In the genomic region with DNA sequence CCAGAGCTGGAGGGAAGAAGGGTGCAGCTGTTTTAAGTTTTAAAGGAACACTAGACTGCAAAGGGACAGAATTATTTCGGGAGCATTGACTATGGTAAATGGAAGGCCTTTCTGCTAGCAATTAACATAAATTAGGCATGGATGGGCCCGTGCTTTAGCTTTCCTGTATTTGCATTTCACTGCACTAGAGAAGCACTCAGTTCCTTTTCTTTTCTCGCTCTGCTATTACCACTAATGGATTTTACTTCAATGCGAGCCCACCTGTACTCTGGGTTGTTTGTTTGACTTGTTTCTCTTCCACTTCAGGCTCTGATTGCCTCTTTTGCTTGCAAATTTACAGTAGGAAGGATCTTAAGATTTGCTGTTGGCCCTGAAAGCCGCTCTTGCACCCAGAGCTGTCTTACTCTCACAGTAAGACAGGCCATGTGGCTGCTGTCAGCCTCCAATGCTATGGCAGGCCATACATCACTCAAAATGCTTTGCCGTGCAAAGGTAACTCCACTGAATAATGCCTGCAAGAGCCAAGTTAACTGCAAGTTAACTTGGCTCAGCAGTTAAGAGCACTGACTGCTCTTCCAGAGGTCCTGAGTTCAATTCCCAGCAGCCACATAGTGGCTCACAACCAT, we compare ENCODE assay signal across 15 mouse cellular contexts. TPM values are rescaled to one million over a fixed set of nuclear protein-coding genes. Genes with fewer than 3 reads are reported as not detected.
A peak's percentile ranks its signal among the peaks of the same experiment; 100 is the strongest.
DNase-seq lines count a peak whose midpoint lies in the region; ATAC-seq lines count a peak whose summit lies in the region.
"Had no signal": no experiment of that assay in that cellular context is flagged by ENCODE, and none has a peak within 500 bp of the region (broad histone marks: within the 10 kb centered on the region; RNA-seq: fewer than 3 reads in every experiment).

No protein-coding gene starts in this region.

- no peak overlapping the region for H3K4me3 ChIP-seq in embryonic facial prominence, embryonic 11.5 days (ENCODE audit: low read depth, low read length)
- no peak overlapping the region for H3K4me3 ChIP-seq in embryonic facial prominence, embryonic 10.5 days
- no peak overlapping the region for H3K4me3 ChIP-seq in embryonic facial prominence, embryonic 14.5 days (ENCODE audit: low read depth, low read length)
- H3K4me3 ChIP-seq in hindbrain, embryonic 15.5 days = no peak overlapping the region

- WGBS in embryonic facial prominence, embryonic 11.5 days = 42% methylated on average over 6 of the region's 6 CpGs
- 49% methylated on average over 6 of the region's 6 CpGs for WGBS in embryonic facial prominence, embryonic 10.5 days
- WGBS in embryonic facial prominence, embryonic 14.5 days = 42% methylated on average over 6 of the region's 6 CpGs
- WGBS in hindbrain, embryonic 15.5 days = 28% methylated on average over 6 of the region's 6 CpGs

- no peaks in the 10 kb centered on the region for H3K9me3 ChIP-seq in embryonic facial prominence, embryonic 11.5 days (replicated peaks; ENCODE audit: control insufficient read depth, low read length)
- no peaks in the 10 kb centered on the region for H3K9me3 ChIP-seq in embryonic facial prominence, embryonic 10.5 days
- H3K9me3 ChIP-seq in embryonic facial prominence, embryonic 14.5 days (ENCODE audit: control insufficient read depth, low read length) = no peaks in the 10 kb centered on the region
- H3K9me3 ChIP-seq in hindbrain, embryonic 15.5 days = no peaks in the 10 kb centered on the region
- H3K9me3 ChIP-seq: G1E had no signal

- no peaks in the 10 kb centered on the region for H3K27me3 ChIP-seq in embryonic facial prominence, embryonic 11.5 days (ENCODE audit: control insufficient read depth, insufficient read depth, low read length)
- H3K27me3 ChIP-seq in embryonic facial prominence, embryonic 10.5 days (replicated peaks; ENCODE audit: low read depth, poor library complexity, severe bottlenecking) = no peaks in the 10 kb centered on the region
- no peaks in the 10 kb centered on the region for H3K27me3 ChIP-seq in embryonic facial prominence, embryonic 14.5 days (replicated peaks; ENCODE audit: control insufficient read depth, insufficient read depth, low read length)
- no peaks in the 10 kb centered on the region for H3K27me3 ChIP-seq in hindbrain, embryonic 15.5 days

- H3K9ac ChIP-seq in embryonic facial prominence, embryonic 11.5 days (replicated peaks; ENCODE audit: low read length) = no peak overlapping the region
- H3K9ac ChIP-seq in embryonic facial prominence, embryonic 14.5 days (ENCODE audit: low read depth, low read length) = no peak overlapping the region
- H3K9ac ChIP-seq in hindbrain, embryonic 15.5 days = no peak overlapping the region

- no peaks in the 10 kb centered on the region for H3K36me3 ChIP-seq in embryonic facial prominence, embryonic 11.5 days (replicated peaks; ENCODE audit: control insufficient read depth, insufficient read depth, low read depth, low read length)
- peaks cover 53% of the 10 kb centered on the region for H3K36me3 ChIP-seq in embryonic facial prominence, embryonic 10.5 days (replicated peaks)
- H3K36me3 ChIP-seq in embryonic facial prominence, embryonic 14.5 days (ENCODE audit: control insufficient read depth, insufficient read depth, low read length) = peaks cover 20% of the 10 kb centered on the region; the same call in 1 of the 2 replicates
- H3K36me3 ChIP-seq in hindbrain, embryonic 15.5 days = no peaks in the 10 kb centered on the region
- H3K36me3 ChIP-seq: G1E had no signal

- H3K27ac ChIP-seq in embryonic facial prominence, embryonic 11.5 days (replicated peaks; ENCODE audit: low read depth, low read length) = 0 out of 2 replicates have a peak overlapping the region, but pooled peaks have one; percentile 10
- no peak overlapping the region for H3K27ac ChIP-seq in embryonic facial prominence, embryonic 10.5 days (replicated peaks)
- H3K27ac ChIP-seq in embryonic facial prominence, embryonic 14.5 days (replicated peaks; ENCODE audit: low read depth, low read length) = peak overlapping the region; percentile 54; the same call in 1 of the 2 replicates
- H3K27ac ChIP-seq in hindbrain, embryonic 15.5 days (replicated peaks) = 0 out of 2 replicates have a peak overlapping the region, but pooled peaks have one; percentile 31

- H3K4me2 ChIP-seq in embryonic facial prominence, embryonic 11.5 days (ENCODE audit: low read depth, low read length) = no peak overlapping the region
- no peak overlapping the region for H3K4me2 ChIP-seq in embryonic facial prominence, embryonic 14.5 days (ENCODE audit: low read depth, low read length)
- H3K4me2 ChIP-seq in hindbrain, embryonic 15.5 days = no peak overlapping the region

- DNase-seq in embryonic facial prominence, embryonic 11.5 days (ENCODE audit: low spot score) = no peak
- DNase-seq in embryonic facial prominence, embryonic 10.5 days (ENCODE audit: low spot score) = no peak
- DNase-seq in A20 (ENCODE audit: low read depth, low spot score) (peak; percentile 85), MN1 (ENCODE audit: low spot score) (no peak)
- peak; percentile 9 for DNase-seq in embryonic facial prominence, embryonic 14.5 days (ENCODE audit: low spot score)
- no peak for DNase-seq in urinary bladder, postnatal 14 days (ENCODE audit: low spot score)
- no peak for DNase-seq in left cerebral cortex, postnatal 14 days (ENCODE audit: low spot score in 2 of 2)
- DNase-seq: cerebellum, postnatal 14 days; heart, postnatal 36 days; kidney, adult 18-20 months; kidney, postnatal 4 days; liver had no signal

- H3K4me1 ChIP-seq in embryonic facial prominence, embryonic 11.5 days (ENCODE audit: control insufficient read depth, insufficient read depth, low read length) = no peaks in the 10 kb centered on the region
- peaks cover 48% of the 10 kb centered on the region for H3K4me1 ChIP-seq in embryonic facial prominence, embryonic 10.5 days
- peaks cover 45% of the 10 kb centered on the region for H3K4me1 ChIP-seq in embryonic facial prominence, embryonic 14.5 days (ENCODE audit: control insufficient read depth, insufficient read depth, low read length)
- peaks cover 28% of the 10 kb centered on the region for H3K4me1 ChIP-seq in hindbrain, embryonic 15.5 days (replicated peaks)

- intact Hi-C loops in left cerebral cortex, postnatal 14 days (cut with DNase I) = no loop called here

- ATAC-seq in embryonic facial prominence, embryonic 11.5 days (replicated peaks; ENCODE audit: insufficient number of reproducible peaks, low FRiP score, low TSS enrichment, low read depth) = no peak
- no peak for ATAC-seq in embryonic facial prominence, embryonic 14.5 days (ENCODE audit: low read depth)
- ATAC-seq in hindbrain, embryonic 15.5 days (ENCODE audit: low FRiP score, low read depth) = no peak

RNA-seq across cellular contexts. Expression of a gene that starts 13.1 kb away (rescaled TPM):
- not detected in 2 replicates for polyA plus RNA-seq in embryonic facial prominence, embryonic 11.5 days (2014; fragmentation: Nextera tagmentation; extraction: Ambion mirVana)
- polyA plus RNA-seq in embryonic facial prominence, embryonic 10.5 days (2016; fragmentation: Nextera tagmentation; extraction: Ambion mirVana) = not detected in 2 replicates
- not detected in 2 replicates for polyA plus RNA-seq in embryonic facial prominence, embryonic 14.5 days (2014; fragmentation: Nextera tagmentation; extraction: Ambion mirVana)
- polyA plus RNA-seq in hindbrain, embryonic 15.5 days (2015; fragmentation: Nextera tagmentation; extraction: Ambion mirVana) = not detected in 2 replicates
- under 1 TPM in 1 of 2 experiments, not detected in 1; 0.64 TPM for total RNA-seq in left cerebral cortex, postnatal 14 days (2021)
- total RNA-seq: G1E had no signal
- polyA plus RNA-seq: G1E; lung, embryonic 16.5 days had no signal

RNA-seq across cellular contexts. Expression of a gene that starts 25.4 kb away (rescaled TPM):
- 14.0 and 14.5 TPM in 2 replicates for polyA plus RNA-seq in embryonic facial prominence, embryonic 11.5 days (2014; fragmentation: Nextera tagmentation; extraction: Ambion mirVana)
- polyA plus RNA-seq in embryonic facial prominence, embryonic 10.5 days (2016; fragmentation: Nextera tagmentation; extraction: Ambion mirVana) = 18.6 and 20.5 TPM in 2 replicates
- polyA plus RNA-seq in embryonic facial prominence, embryonic 14.5 days (2014; fragmentation: Nextera tagmentation; extraction: Ambion mirVana) = 22.7 and 23.9 TPM in 2 replicates
- polyA plus RNA-seq in hindbrain, embryonic 15.5 days (2015; fragmentation: Nextera tagmentation; extraction: Ambion mirVana) = 8.1 and 8.2 TPM in 2 replicates
- total RNA-seq in left cerebral cortex, postnatal 14 days (2021) = 10 to 100 TPM; 11.3 to 13.5 TPM

Comparison
In these comparisons a context has a peak if more than half of its experiments do, and no peak if none do; other contexts are left out.
1. DNase-seq: peak in A20 (single experiment) and embryonic facial prominence, embryonic 14.5 days (single experiment); none in embryonic facial prominence, embryonic 11.5 days (single experiment), embryonic facial prominence, embryonic 10.5 days (single experiment), urinary bladder, postnatal 14 days (single experiment), left cerebral cortex, postnatal 14 days (0 of 2) and MN1 (single experiment).